Mouse (Mus musculus) testis, adult 2 months (tissue): ENCODE results near the gene Crim1.

Experiments used
- CTCF ChIP-seq: fragments of 200-500 bp; IDR thresholded peaks from 2 replicates; pipeline ENCODE4 v1.5.1; 2012; ENCODE audit warnings: low read depth, mild to moderate bottlenecking, inconsistent platforms, low read length, moderate library complexity; ENCODE audit not compliant: control insufficient read depth, insufficient read depth, insufficient replicate concordance
- POLR2A ChIP-seq: fragments of 200-500 bp; IDR thresholded peaks from 2 replicates; pipeline ENCODE4 v1.6.1; 2012; ENCODE audit warnings: low read depth, mild to moderate bottlenecking, inconsistent platforms, low read length, moderate library complexity; ENCODE audit not compliant: control insufficient read depth

DNA sequence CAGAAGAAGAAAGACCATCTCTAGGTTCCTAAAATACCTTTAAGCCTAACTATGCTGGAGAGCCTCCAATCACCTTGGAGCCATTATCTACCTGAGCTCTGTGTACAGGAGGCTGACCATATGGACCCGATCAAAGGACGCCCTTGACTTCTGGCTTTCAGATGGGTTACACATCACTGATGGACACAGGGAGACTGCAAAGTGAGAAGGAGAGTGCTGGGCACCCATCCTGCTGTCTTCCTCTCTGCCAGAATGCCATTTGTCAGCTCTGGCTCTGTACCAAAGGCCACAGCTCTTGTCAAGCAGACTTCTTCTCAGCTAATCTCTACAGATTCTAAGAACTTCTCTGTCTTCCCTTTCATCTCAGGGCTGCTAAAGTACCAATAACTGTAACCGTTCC lies 205.3 kb downstream of the Crim1 start:
- TF ChIP-seq POLR2A (no peak), CTCF (no peak)
